Mouse (Mus musculus): ENCODE measurements at regions not wholly inside any gene's neighbourhood (a gene's known extent, or its start where the extent isn't known, plus 50 kb on each side); places are given as distances from the start of the nearest gene placed in this dataset.

GRCm38 (mm10) chr12:117406832-117407231 is 109.4 kb upstream of the Rapgef5 start:
- TF ChIP-seq CTCF (IDR thresholded peaks at IDR 0.05; ENCODE audit: low read depth, low read length) (no peak), POLR2A (IDR thresholded peaks at IDR 0.05; ENCODE audit: insufficient read depth, low read length) (no peak), EP300 (IDR thresholded peaks at IDR 0.05; ENCODE audit: insufficient read depth, low read depth, low read length) (no peak)

All from ES-Bruce4 (cell line).